Mouse (Mus musculus): ENCODE results near the gene Gm13871.
"Not testable (repeated sequence)": the region's sequence is repeated elsewhere in the genome, so short reads cannot be mapped to it uniquely, and the experiment has no call there.

The Gm13871 gene

DNA sequence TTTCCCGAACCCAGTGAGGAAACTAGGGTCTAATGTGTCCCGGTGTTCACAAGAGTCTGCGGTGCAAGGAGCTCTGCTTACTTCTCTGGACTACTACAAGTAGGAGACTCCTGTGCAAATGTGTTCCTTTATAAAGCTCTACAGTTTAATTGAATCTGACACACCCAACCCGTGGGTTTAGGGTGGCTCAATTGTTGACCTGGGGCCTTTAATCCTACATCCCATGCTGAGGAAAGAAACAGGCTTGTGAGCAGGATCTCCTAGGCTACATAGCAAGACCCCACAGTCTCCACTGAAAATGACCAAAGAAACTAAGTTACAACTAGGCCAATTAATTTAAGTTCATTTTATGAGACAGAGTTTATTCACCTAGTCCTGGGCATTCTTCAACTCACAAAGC lies at the start of gene Gm13871:
Gene Gm13871 (minus strand): TSS at position 101 of the 400 bp plus-strand sequence.
- DNase-seq (ENCODE audit: low spot score) = not testable (repeated sequence)

DNA sequence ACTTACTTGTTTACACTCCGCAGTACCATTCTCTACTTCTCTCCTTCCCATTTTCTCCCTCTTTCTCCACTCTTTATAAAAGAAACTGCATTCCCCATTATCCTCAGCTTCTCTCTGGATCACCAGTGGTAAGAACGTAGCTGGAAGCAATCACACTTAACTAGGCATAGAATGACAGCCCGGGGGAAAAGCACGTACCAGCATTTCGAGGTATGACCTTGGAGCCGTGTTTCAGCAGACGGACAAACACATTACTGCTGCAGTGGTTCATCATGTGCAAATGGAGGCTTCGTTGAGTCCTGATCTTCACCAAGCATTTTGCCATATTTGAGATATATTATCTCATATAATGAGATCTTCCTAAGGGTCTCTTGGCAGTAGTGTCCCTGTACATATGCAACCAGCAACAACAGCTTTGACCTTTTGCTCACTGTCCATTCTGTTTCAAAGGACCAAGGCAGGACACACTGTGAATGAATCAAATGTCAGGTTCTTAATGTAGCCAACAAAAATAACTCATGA lies 44.7 kb upstream of the Gm13871 start, which contains the start of gene 2310002L09Rik:
Gene 2310002L09Rik (minus strand): TSS at position 472 of the 522 bp plus-strand sequence.
- DNase-seq (ENCODE audit: low spot score) = no peak

DNA sequence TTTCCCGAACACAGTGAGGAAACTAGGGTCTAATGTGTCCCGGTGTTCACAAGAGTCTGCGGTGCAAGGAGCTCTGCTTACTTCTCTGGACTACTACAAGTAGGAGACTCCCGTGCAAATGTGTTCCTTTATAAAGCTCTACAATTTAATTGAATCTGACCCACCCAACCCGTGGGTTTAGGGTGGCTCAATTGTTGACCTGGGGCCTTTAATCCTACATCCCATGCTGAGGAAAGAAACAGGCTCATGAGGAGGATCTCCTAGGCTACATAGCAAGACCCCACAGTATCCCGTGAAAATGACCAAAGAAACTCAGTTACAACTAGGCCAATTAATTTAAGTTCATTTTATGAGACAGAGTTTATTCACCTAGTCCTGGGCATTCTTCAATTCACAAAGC lies 14.9 kb upstream of the Gm13871 start, which contains the start of gene Gm11756:
Gene Gm11756 (minus strand): TSS at position 101 of the 400 bp plus-strand sequence.
- DNase-seq (ENCODE audit: low spot score) = not testable (repeated sequence)

DNA sequence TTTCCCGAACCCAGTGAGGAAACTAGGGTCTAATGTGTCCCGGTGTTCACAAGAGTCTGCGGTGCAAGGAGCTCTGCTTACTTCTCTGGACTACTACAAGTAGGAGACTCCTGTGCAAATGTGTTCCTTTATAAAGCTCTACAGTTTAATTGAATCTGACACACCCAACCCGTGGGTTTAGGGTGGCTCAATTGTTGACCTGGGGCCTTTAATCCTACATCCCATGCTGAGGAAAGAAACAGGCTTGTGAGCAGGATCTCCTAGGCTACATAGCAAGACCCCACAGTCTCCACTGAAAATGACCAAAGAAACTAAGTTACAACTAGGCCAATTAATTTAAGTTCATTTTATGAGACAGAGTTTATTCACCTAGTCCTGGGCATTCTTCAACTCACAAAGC lies 14.7 kb downstream of the Gm13871 start, which contains the start of gene Gm11757:
Gene Gm11757 (minus strand): TSS at position 101 of the 400 bp plus-strand sequence.
- DNase-seq (ENCODE audit: low spot score) = not testable (repeated sequence)

DNA sequence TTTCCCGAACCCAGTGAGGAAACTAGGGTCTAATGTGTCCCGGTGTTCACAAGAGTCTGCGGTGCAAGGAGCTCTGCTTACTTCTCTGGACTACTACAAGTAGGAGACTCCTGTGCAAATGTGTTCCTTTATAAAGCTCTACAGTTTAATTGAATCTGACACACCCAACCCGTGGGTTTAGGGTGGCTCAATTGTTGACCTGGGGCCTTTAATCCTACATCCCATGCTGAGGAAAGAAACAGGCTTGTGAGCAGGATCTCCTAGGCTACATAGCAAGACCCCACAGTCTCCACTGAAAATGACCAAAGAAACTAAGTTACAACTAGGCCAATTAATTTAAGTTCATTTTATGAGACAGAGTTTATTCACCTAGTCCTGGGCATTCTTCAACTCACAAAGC lies 29.6 kb downstream of the Gm13871 start, which contains the start of gene Gm11758:
Gene Gm11758 (minus strand): TSS at position 101 of the 400 bp plus-strand sequence.
- DNase-seq (ENCODE audit: low spot score) = not testable (repeated sequence)
